Mouse (Mus musculus) frontal cortex, postnatal 10 days (tissue): ENCODE results near the gene 2310033P09Rik.

ENCODE experiments used
- DNase-seq, 2 experiments: peaks; one replicate each; pipeline ENCODE4 v3.0.0; 2022; ENCODE audit warnings: low spot score in 2 of 2, mixed read lengths in 1 of 2

2310033P09Rik gene

GRCm38 (mm10) chr11:59208153-59208831, at the start of gene 2310033P09Rik:
TSS of gene 2310033P09Rik (plus strand) at chr11:59208321.
- peak; percentile 94 for DNase-seq

DNA sequence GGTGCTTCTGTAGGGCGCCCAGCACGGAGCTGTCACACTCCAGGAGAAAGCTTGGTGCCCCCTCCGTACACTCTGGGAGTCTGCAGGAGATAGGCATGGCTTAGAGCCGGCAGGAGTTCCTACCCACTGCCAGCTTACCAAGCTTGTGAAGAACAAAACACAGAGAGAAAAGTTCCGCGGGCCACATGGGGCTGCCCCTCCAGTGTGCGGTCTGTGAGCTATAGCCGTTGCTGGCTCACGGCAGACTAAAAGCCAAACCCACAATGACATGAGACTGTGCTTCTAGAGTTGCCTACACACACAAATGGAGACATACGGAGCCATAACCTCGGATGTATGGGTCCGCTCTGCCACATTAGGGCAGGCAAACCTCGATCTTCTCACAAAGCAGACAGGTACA, 49.0 kb upstream of the 2310033P09Rik start:
- DNase-seq, result no peak

DNA sequence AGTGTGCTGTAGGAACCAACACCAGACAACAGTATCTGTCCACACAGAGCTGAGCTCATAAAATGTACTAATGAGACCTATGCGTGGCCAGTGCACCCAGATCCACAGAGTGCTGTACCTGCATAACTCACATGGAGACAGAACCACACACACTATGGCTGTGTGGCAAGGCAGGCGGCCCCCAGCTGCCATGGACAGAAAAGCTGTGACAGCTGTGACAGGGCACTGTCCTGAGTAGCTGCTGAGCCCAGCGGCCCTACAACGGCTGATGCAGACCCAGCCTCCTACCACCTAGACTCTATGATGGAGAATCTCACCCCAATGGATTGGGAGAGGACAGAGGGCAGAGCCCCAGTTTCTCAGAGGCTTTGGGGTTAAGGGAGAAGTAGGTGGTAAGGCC, 48.6 kb upstream of the 2310033P09Rik start:
- no peak for DNase-seq

- DNase-seq, result no peak
Observed at GRCm38 (mm10) chr11:59161398-59161797, 46.7 kb upstream of the 2310033P09Rik start.

- DNase-seq, result no peak
Observed at GRCm38 (mm10) chr11:59162443-59163254, 45.5 kb upstream of the 2310033P09Rik start.

DNA sequence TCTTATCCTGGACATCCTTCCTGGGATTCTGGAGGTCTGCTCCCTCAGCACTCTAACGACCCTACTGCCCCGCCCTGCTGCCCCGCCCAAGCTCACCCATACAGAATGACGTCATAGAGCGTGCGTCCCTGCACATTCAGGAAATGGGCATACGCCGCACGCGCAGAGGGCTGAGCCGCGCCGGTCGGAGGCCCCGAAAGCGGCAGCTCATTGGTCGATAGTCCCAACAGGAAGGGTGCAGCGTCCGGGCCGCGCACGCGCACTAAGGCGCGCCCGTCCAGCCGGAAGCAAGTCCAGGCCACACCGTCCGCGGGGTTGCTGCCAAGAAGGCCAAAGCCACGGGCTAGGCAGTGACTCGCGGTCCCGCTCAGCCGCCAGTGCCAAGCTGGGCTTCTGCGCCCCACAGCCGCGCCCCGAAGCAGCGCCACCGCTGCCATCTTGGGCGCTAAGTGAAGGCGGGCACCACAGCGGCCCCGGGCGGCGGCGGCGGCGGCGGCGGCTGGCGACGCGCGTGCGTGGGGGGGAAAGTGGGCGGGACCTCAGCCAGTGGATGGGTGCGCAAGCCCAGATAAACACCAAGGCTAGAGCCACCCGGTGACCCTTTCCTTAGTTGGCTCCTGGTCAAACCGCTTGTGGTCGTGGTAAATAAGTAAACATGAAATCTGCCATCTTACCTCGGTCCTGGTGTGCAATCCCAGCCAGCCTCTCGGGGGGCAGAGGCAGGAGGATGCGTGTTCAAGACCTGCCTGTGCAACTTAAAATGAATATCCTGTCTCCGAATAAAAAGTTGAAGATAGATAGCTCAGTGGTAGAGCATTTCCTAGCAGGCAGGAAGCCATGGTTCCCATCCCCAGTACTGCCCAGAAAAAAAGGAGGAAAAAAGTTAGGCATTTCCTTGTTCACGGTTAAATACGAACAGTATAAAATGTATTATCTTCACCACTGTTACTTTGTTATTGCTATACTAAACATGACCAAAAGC, 44.6 kb upstream of the 2310033P09Rik start, which contains the start of gene Iba57:
Gene Iba57, minus strand, starts transcription at position 485 of the 982 bp plus-strand sequence.
- DNase-seq, result peak; percentile 98 to 99

DNA sequence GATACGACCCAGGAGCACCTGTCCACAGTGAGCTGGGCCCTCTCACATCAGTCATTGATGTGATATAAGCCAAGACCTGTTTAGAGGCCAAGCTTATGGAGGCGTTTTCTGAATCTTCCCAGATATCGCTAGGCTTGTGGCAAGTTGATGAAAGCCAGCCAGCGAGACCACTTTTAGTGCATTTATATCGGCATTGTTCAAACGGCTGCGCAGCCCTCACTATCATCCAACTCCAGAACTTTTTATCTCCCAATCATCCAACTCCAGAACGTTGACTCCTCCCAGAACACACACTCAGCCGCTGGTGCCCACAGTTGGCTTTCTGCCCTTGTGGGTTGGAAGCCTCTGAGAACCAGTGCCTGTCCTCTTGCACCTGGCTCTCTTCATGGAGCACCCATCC, 43.7 kb upstream of the 2310033P09Rik start:
- no peak for DNase-seq

DNA sequence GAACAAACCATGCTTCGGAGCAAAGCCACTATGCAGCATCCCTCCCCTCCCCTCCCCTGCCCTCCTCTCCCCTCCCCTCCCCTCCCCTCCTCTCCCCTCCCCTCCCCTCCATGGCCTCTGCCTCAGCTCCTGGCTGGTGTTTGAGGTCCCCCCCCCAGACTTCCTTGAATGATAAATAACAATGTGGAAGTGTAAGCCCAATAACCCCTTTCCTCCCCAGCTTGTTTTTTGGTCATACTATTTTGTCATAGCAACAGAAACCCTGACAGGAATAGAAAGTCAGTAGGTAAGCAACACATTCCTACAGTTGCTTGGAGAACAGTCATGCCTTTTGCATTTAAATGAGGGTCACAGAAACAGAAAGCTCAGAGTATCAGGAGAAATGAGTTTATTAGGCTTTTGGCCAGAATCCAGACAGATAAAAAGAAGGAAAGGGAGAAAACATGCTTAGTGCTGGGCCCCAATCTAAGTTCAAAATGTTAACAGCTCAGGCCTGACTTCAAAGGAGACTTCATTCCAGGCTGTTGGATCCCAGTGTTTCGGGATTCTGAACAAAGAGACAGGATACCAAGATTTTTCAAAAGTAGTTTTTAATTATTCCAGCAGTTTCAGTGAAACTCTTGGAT, 42.4 kb upstream of the 2310033P09Rik start:
- no peak for DNase-seq

- no peak for DNase-seq
Observed at GRCm38 (mm10) chr11:59169807-59170206, 38.3 kb upstream of the 2310033P09Rik start.

GRCm38 (mm10) chr11:59170549-59170948, 37.6 kb upstream of the 2310033P09Rik start:
- DNase-seq, result no peak

DNA sequence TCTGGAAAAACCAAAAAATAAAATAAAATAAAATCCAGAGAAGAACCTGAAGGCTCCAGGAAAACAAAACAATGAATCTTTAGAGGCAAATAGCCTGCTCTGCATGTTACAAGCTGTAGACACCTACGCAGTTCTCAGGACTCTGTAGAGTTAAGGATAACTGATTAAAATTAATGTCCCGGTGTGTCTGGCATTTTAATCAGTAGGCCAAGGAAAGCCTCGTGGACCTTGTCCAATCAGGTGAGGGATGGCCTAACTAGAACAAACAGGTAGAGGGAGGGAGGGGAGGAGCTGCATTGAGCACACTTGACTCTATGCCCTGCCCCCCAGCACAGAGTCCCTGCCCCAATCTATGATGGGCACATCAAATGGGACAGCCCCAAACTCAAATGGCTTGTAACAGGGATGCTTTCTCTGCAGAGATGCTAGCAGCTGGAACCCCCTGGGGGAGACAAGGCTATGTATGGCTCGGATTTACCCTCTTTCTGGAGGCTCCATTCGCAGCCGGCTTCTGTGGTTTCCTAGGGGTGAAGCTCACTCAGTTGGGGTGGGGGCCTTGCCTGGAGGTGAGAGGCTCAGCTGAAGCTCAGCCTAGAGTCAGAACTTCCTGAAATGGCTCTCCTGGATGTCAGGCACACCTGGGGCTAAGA, 33.8 kb upstream of the 2310033P09Rik start:
- no peak for DNase-seq

GRCm38 (mm10) chr11:59176475-59176874, 31.6 kb upstream of the 2310033P09Rik start:
- DNase-seq, result no peak

GRCm38 (mm10) chr11:59176921-59177320, 31.2 kb upstream of the 2310033P09Rik start:
- no peak for DNase-seq

GRCm38 (mm10) chr11:59182864-59183331, 25.2 kb upstream of the 2310033P09Rik start, which contains the start of gene Gjc2:
TSS of gene Gjc2 (minus strand) at chr11:59183213.
- DNase-seq, result no peak

- DNase-seq, result peak in 1 of 2 experiments; percentile 40
Observed at GRCm38 (mm10) chr11:59183821-59184220, 24.3 kb upstream of the 2310033P09Rik start.

GRCm38 (mm10) chr11:59185490-59185889, 22.6 kb upstream of the 2310033P09Rik start:
- no peak for DNase-seq

DNA sequence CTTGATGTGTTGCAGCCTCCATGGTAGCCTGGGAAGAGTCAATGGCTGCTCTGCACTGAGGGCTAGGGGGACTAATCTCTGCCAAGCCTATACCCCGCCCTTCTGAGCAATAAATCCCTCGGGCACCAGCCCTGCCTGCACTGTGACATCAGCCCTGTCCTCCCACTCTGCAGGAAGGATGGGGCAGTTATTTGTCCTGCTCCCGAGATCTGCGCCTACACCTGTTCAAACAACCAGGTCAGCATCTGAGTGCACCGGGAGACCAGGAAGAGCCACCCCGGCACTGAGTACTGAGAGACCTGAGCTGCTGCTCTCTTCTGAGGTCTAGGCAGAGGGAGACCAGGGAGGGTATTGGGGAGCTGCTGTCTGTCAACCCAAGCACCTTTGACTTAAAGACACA, 20.4 kb upstream of the 2310033P09Rik start:
- no peak for DNase-seq

- DNase-seq, result peak; percentile 84 to 90
Observed at GRCm38 (mm10) chr11:59191231-59192058, 16.7 kb upstream of the 2310033P09Rik start.

- no peak for DNase-seq
Observed at GRCm38 (mm10) chr11:59192059-59192386, 16.1 kb upstream of the 2310033P09Rik start, which contains the start of gene Guk1. TSS of gene Guk1 (minus strand) at chr11:59192212.

GRCm38 (mm10) chr11:59196230-59196629, 11.9 kb upstream of the 2310033P09Rik start:
- DNase-seq, result no peak
